Mouse (Mus musculus) small intestine, adult 2 months (tissue): ENCODE measurements at regions not wholly inside any gene's neighbourhood (a gene's known extent, or its start where the extent isn't known, plus 50 kb on each side); places are given as distances from the start of the nearest gene placed in this dataset.
"Not testable (repeated sequence)": the region's sequence is repeated elsewhere in the genome, so short reads cannot be mapped to it uniquely, and the experiment has no call there.

Experiments
- CTCF ChIP-seq: fragments of 200-500 bp; IDR thresholded peaks from 2 replicates; pipeline ENCODE4 v1.5.1; 2012; ENCODE audit warnings: low read depth, mild to moderate bottlenecking, control low read depth, inconsistent platforms, low read length, moderate library complexity, mixed read lengths; ENCODE audit not compliant: insufficient replicate concordance, insufficient read length; ENCODE audit errors: extremely low read depth
- POLR2A ChIP-seq: fragments of 200-500 bp; IDR thresholded peaks from 2 replicates; pipeline ENCODE4 v1.6.1; 2012; ENCODE audit warnings: low read depth, mild to moderate bottlenecking, control low read depth, inconsistent platforms, low read length, moderate library complexity

- TF ChIP-seq POLR2A, CTCF: not testable (repeated sequence)
Observed at GRCm38 (mm10) chr17:13494475-13494874, 140.1 kb downstream of the Tcp10c start.
